Mouse (Mus musculus) C2C12 (cell line): ENCODE results near the gene Dpf3. TPM values are rescaled to one million over a fixed set of nuclear protein-coding genes. Genes with fewer than 3 reads are reported as not detected.

Experiments used
- H3K27me3 ChIP-seq: one replicate; pipeline ENCODE4 v1.6.1; 2011; ENCODE audit not compliant: control insufficient read depth, insufficient read depth, insufficient read length
- H3K36me3 ChIP-seq: one replicate; pipeline ENCODE4 v1.6.1; 2011; ENCODE audit not compliant: control insufficient read depth, insufficient read depth
- H3K4me3 ChIP-seq: one replicate; pipeline ENCODE4 v1.5.1; 2011; ENCODE audit warnings: mild to moderate bottlenecking, control low read depth; ENCODE audit not compliant: poor library complexity, insufficient read depth, severe bottlenecking
- H3K79me2 ChIP-seq: one replicate; pipeline ENCODE4 v1.6.1; 2011; ENCODE audit not compliant: control insufficient read depth, insufficient read depth
- H3K79me3 ChIP-seq: one replicate; pipeline ENCODE4 v1.6.1; 2011; ENCODE audit warnings: low read depth, control low read depth
- H3ac ChIP-seq: one replicate; pipeline ENCODE3; 2011; ENCODE audit warnings: low read depth; ENCODE audit not compliant: control insufficient read depth, insufficient read length
- CEBPB ChIP-seq: IDR thresholded peaks from one replicate; pipeline ENCODE4 v1.6.1; 2011; ENCODE audit warnings: low read depth, mild to moderate bottlenecking, control low read depth, moderate library complexity
- CTCF ChIP-seq: IDR thresholded peaks from one replicate; pipeline ENCODE4 v1.5.1; 2011; ENCODE audit not compliant: control insufficient read depth, insufficient read depth, insufficient read length
- FOSL1 ChIP-seq: IDR thresholded peaks from one replicate; pipeline ENCODE4 v1.8.0; 2011; ENCODE audit warnings: mild to moderate bottlenecking, low read length; ENCODE audit not compliant: poor library complexity, insufficient read depth, severe bottlenecking
- MAX ChIP-seq: IDR thresholded peaks from one replicate; pipeline ENCODE4 v1.6.1; 2011; ENCODE audit warnings: mild to moderate bottlenecking, control low read depth
- MYOD1 ChIP-seq: IDR thresholded peaks from one replicate; pipeline ENCODE4 v1.6.1; 2011; ENCODE audit warnings: low read depth; ENCODE audit not compliant: control insufficient read depth, insufficient read length
- MYOG ChIP-seq: IDR thresholded peaks from one replicate; pipeline ENCODE4 v1.6.1; 2011; ENCODE audit not compliant: control insufficient read depth, insufficient read length; ENCODE audit errors: extremely low read depth
- USF1 ChIP-seq: IDR thresholded peaks from one replicate; pipeline ENCODE4 v1.6.1; 2011; ENCODE audit warnings: low read depth, mild to moderate bottlenecking, control low read depth, moderate library complexity
- polyA plus RNA-seq: library from polyadenylated mRNA; unstranded; fragments of >200 nt; fragmentation: generic; extraction: Trizol; gene quantifications from one replicate; pipeline ENCODE4 v1.2.1, GENCODE M21; 2012; ENCODE audit warnings: missing spikeins

Gene Dpf3
- polyA plus RNA-seq, 1 experiment, result 0.25 TPM

DNA sequence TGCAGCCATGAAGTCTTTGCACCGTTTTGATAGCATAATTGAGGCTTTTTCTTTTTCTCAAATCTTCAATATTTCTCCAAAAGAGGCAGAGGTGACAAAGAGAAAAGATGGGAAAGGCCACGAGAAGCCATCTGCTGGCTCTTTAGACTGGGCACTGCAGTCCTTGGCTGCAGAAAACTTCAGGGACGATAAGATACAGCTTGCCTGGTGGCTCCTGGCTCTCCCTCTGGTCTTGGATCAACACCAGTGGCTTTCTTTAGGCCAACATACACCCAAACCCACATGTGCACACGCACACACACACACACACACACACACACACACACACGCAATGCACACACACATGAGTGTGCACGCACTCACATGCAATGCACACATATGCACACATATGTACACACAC lies 278.7 kb downstream of the Dpf3 start:
- Histone ChIP-seq H3K4me3 (no peak overlapping the region), H3K79me2 (no peaks in the 10 kb centered on the region), H3ac (no peak overlapping the region), H3K79me3 (no peaks in the 10 kb centered on the region), H3K27me3 (no peaks in the 10 kb centered on the region), H3K36me3 (no peaks in the 10 kb centered on the region)
- no peak for TF ChIP-seq CTCF
- no peak for TF ChIP-seq MYOD1
- TF ChIP-seq MYOG, result no peak
- TF ChIP-seq USF1, result no peak
- TF ChIP-seq MAX, result no peak
- no peak for TF ChIP-seq CEBPB
- TF ChIP-seq FOSL1, result no peak

DNA sequence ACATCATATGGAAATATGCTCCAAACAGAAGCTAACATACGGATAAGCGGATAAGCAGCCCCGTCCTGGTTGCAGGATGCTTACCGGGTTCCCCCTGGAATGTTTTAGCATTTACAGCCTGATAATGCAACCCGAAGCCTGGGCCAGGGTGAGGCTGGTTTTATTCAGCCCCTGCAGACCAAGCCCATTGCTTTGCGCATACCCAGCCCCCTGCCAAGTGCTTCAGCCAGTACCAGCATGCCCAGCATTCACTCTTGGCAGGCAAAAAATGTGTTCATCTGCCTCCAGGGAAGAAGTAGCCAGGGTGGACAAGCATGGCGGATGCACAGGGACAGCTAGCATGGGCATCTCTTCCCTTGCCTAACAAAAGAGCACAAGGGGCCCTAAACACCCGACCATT lies 279.5 kb downstream of the Dpf3 start:
- no peak overlapping the region for H3ac ChIP-seq
- no peaks in the 10 kb centered on the region for H3K27me3 ChIP-seq
- TF ChIP-seq MYOG (no peak), MYOD1 (no peak), CEBPB (no peak), CTCF (no peak), USF1 (no peak), MAX (no peak), FOSL1 (no peak)
- H3K36me3 ChIP-seq, result no peaks in the 10 kb centered on the region
- no peaks in the 10 kb centered on the region for H3K79me2 ChIP-seq
- no peaks in the 10 kb centered on the region for H3K79me3 ChIP-seq
- H3K4me3 ChIP-seq, result no peak overlapping the region

DNA sequence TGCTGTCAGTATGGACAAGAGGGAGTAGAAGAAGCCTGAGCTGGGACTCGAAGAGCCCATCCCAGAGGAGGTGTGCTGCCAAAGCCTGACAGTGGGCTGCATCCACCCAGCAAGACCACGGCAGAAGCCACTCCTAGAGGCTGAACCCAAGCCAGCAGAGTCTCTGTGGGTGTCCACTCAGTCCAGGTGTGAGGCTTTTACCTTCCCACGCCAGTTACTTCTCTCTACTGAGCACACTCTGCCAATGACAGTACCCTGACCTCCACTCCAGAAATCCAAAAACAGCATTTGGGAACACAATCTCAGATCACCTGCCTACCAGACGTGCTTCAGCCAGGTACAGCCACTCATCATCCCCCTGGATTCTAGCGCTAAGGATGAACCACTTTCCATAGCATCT lies 280.0 kb downstream of the Dpf3 start:
- H3ac ChIP-seq, result no peak overlapping the region
- TF ChIP-seq CEBPB, result no peak
- no peak for TF ChIP-seq CTCF
- TF ChIP-seq USF1, result no peak
- TF ChIP-seq MAX, result no peak
- no peak for TF ChIP-seq MYOG
- no peak for TF ChIP-seq MYOD1
- TF ChIP-seq FOSL1, result no peak
- H3K79me2 ChIP-seq, result no peaks in the 10 kb centered on the region
- H3K4me3 ChIP-seq, result no peak overlapping the region
- H3K27me3 ChIP-seq, result no peaks in the 10 kb centered on the region
- no peaks in the 10 kb centered on the region for H3K36me3 ChIP-seq
- H3K79me3 ChIP-seq, result no peaks in the 10 kb centered on the region

DNA sequence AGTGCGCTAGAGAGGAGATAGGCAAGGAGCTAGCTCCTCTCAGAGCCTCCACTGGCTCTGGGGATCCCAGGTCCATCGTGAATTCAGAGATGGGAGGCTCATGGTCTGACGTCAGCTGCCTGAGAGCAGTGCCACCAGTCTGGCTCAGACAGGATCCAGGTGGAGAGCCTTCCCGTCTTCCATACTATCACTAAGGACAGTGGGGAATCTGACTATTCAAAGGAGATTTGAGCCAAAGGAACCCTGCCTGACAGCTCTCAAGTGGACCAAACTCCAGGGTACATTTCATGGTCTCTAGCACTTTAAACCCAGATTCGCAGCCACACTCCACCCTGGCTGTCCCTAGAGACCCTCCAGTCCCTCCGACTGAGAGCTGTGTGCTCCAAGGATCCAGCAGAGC lies 280.6 kb downstream of the Dpf3 start:
- no peaks in the 10 kb centered on the region for H3K79me2 ChIP-seq
- H3ac ChIP-seq, result no peak overlapping the region

DNA sequence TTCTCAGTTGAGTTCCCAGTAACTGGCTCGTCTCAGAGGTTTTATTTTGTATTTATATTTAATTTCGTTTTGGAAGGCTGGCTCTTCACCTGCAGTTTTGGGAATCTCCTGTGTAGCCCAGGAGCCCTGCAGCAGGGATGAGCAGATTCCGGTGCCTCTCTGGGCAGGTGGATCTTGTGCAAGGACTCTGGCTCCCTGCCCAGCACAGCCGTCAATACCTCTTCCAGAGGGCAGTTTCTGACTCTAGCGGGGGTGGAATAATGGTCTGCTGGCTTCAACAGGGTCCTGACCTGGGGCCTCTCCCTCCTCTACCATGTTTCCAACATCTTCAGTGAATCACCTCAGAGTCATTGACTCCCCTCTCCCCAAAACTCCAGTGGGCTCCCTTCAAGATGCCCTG lies 283.2 kb downstream of the Dpf3 start:
- no peaks in the 10 kb centered on the region for H3K27me3 ChIP-seq
- no peak overlapping the region for H3ac ChIP-seq
- H3K36me3 ChIP-seq, result no peaks in the 10 kb centered on the region
- H3K4me3 ChIP-seq, result no peak overlapping the region
- no peaks in the 10 kb centered on the region for H3K79me3 ChIP-seq
- TF ChIP-seq CEBPB (no peak), CTCF (no peak), FOSL1 (no peak), MYOG (no peak), USF1 (no peak), MYOD1 (no peak), MAX (no peak)
- H3K79me2 ChIP-seq, result no peaks in the 10 kb centered on the region

More for the DNA sequence above, 280.6 kb downstream of the Dpf3 start:
- no peak overlapping the region for H3K4me3 ChIP-seq
- H3K27me3 ChIP-seq, result no peaks in the 10 kb centered on the region
- TF ChIP-seq CEBPB (no peak), MAX (no peak), MYOD1 (no peak), CTCF (no peak), USF1 (no peak), MYOG (no peak), FOSL1 (no peak)
- no peaks in the 10 kb centered on the region for H3K79me3 ChIP-seq
- H3K36me3 ChIP-seq, result no peaks in the 10 kb centered on the region

DNA sequence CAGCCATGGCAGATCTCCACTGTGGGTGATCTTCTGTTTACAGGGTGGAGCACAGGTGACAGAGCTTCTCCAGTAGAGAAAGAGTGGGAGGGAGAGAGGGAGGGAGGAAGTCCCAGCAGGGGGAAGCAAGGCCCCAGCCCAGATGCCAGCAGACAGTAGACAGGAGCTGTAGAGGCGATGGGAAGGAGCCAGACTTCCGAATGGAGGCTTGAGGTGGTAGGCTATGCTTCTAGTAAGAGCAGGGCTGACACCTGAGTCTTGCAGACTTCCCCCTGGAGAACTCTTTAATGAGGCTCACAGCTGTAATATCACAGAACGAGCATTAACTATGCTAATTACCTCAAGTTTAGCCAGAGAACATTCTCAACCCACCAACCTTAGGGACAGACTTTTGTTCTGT lies 285.8 kb downstream of the Dpf3 start:
- H3K36me3 ChIP-seq, result no peaks in the 10 kb centered on the region
- no peaks in the 10 kb centered on the region for H3K79me3 ChIP-seq
- H3K4me3 ChIP-seq, result no peak overlapping the region
- no peak overlapping the region for H3ac ChIP-seq
- no peaks in the 10 kb centered on the region for H3K79me2 ChIP-seq
- TF ChIP-seq FOSL1, result no peak
- TF ChIP-seq CEBPB, result no peak
- TF ChIP-seq CTCF, result no peak
- TF ChIP-seq MYOD1, result no peak
- TF ChIP-seq USF1, result no peak
- no peak for TF ChIP-seq MYOG
- TF ChIP-seq MAX, result no peak
- H3K27me3 ChIP-seq, result no peaks in the 10 kb centered on the region
